Mouse (Mus musculus) thymus, postnatal 14 days (tissue): ENCODE data around the gene Gm20696.

Source experiments
- DNase-seq: peaks from one replicate; pipeline ENCODE4 v3.0.0; 2021

Gm20696 gene

DNA sequence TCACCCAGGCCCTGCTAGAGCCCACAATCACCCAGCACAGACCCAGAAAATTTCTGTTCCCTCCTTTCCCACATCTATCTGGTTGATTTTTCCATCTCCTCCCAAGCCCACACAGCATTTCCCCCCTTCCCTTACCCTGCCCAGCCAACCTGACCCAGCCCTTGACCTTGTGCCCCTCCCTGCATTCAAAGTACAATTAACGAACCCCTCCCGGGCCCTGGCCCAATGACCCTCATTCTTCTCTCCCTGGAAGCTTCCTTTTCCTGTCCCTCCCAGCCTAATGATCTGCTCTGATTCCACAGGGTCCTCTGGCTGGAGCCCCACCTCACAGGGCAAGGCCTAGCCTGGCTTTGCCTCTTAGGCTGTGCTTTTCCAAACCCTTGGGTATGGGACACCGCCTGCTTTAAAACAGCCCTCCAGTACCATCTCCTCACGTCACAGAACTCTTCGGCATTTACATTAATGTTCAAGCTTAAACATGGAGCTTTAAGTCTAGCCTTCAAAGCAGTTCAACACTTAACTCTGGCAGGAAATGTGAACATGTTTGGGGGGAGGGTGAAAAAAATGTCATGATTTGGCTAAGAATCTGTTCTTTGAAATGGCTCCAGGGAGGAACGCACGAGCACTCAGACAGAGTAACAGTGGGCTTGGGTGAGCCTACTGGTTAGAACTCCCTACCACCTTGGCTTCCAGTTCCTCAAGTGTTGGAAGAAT is 287.4 kb downstream of the Gm20696 start:
- no peak for DNase-seq

DNA sequence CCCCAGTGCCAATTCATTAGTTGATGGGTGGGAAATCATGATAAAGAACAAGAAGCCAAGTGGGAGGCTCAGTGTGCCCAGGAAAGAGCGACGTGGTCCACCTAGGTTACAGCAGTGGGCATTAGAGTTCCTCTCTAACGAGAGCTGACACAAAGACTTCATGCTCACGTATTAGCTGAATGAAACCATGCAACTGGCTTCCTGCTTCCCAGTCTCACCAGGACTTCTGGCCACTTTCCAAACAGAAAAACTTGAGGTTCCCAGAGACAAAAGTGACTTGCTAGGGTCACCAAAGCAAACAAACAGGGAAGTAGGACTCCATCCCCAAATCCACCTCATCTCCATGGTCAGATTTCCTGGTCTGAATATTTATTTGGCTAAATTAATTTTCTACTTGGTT is 288.9 kb downstream of the Gm20696 start:
- DNase-seq, result no peak

DNA sequence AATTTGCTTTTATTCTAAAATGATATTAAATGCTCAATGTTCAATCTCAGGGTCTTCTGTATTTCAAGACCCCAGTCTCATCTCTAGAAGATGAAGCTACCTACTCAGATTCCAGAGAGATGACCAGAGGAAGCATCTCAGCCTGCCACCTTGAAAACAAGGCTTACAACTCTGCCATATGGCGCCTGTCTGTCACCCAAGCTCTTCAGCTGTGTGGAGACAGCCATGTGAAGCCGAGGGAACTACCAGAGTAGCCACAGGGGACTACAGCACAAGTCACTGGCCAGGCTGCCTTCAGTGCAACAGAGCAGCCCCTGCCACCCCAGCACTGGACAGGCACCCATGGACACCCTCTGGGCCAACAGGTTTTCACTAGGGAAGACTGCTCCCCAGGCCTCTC is 289.5 kb downstream of the Gm20696 start:
- no peak for DNase-seq

DNA sequence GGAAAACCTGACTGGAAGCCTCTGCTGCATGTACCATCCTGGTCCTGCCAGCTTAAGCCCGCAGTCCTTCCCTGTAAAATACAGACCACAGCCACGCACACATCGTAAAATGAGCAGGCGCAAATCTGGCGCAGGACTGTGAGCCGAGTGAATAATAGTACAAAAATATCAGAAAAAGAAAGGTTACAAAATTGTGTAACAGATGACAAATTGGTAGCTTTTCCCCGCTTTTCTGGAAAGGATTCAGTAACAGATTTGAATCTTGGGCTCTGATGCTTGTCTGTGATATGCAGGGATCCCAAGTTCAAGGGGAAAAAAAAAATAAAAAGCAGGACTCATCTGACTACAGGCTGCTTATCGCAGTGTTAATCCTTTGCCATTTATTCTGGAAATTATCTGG is 289.9 kb downstream of the Gm20696 start:
- DNase-seq, result no peak

DNA sequence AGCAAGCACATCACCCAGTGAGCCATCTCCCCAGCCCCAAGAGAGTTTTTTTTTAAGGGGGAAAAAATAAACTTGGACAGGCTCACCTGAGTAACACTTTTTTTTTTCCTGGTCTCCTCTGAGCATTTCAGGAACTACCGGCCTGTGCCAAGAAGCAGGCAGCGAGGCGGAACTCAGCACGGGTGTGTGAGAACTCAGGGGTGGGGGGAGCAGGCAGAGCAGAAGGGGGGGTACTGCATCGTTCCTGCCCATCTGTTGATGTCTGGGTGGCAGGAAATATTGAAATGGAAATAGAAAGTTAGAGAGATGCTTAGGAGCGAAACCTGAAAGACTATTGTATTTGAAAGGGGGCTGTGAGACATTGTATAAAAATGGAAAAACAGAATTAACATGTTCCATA is 290.7 kb downstream of the Gm20696 start:
- DNase-seq, result peak; percentile 64

DNA sequence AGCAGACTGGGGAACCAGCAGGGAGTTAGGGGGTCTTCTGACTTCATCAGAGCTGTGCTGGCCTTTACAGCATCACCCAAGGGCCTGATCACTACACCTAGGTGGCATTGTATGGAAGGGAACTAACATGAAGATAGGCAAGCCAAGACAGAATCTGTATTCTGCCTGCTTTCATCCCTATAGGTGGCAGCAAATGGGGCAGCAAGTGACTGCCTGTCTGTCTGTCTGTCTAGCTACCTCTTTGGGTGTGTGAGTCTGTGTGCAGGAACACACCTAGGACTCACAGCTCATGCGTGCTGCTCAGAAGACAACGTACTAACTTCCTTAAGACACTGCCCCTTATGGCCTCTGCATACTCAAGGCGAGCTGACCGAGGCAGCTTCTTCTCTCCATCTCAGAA is 291.2 kb downstream of the Gm20696 start:
- DNase-seq, result no peak

DNA sequence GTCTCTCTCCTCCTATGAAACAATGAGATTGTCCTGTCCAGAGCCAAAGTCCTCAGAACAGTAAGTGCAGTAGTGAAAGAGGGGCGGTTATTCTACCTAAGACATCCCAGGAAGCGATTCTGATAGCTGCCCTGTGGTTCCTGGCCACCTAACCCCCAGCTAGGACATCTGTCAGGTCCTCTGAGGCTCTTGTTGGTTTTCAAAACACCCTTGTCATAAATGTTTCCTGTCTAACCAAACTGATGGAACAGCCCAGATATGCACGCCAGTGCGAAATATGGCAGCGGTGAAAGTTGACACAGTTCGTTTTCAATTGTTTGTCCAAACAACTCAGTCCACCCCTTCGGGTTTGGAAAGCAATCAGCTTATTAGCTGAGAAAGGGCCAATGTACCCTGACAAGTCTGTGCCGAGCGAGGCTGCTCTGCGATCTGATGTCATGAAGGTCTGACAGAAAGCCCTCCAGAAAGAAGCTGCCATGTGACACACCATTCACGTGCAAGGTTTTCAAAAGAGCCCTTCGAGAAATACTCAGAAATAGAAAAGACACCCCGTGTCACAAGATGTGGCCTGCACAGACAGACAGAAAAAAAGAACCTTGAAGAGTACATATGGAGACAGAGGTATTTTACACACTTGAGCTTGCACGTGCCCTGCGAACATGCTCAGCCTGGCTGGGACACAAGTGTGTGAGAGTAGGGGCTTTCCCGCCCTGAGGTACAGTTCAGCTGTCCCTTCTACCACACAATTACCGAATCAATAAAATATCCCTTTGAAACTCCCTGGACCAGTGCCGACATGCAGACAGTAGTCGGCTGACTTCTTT is 291.9 kb downstream of the Gm20696 start:
- no peak for DNase-seq

DNA sequence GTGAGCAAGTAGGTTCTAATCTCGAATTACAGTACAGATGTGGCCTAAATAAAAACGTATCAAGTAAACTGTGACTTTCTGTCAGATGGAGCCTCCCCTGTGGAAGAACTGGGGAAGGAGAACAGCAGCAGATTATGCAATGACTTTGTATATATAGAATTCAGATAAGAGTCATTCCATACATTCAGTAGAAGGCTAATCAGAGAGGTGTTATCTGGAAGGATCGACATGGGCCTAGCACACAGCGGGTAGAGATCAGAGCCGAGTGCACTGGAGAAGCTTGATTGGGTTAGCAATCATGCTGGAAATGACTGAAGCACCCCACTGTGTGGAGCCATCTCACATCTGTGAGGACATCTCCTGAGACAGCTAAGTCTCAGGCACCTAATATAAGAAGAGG is 294.2 kb downstream of the Gm20696 start:
- DNase-seq, result no peak

DNA sequence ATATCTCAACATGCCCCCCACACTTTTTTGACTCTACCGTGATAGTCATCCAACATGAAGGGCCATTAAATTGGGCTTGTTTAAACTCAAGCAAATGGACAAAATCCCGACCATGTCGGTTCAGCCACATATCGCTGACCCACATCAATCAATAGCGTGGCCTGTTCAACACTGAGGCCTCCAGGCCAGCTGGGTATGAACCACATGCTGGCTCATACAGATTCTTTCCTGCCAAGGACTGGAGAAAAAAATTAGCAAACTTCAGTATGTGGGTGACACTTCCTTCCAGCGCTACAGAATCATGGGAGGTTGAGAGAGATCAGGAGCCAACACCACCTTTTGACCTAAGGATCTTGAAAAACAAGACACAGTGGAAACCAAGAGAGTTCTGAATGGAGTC is 294.6 kb downstream of the Gm20696 start:
- DNase-seq, result no peak

DNA sequence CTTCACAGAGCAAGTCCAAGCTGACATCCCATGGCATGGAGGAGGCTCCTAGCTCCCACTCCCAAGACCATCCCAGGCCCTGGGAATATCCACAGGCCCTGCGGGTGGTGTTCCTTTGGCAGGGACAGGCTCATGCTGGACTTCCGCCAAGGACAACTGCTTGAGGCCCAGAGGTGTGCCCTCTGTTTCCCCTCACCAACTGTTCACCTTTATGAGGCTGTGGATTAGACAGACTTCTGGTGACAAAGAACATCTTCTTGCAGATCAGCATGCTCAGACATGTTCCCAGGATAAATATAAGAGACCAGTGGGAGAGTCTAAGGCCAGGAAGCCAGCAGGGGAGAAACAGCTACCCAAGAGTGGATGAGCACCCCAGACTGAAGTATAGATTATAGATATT is 296.7 kb downstream of the Gm20696 start:
- no peak for DNase-seq

DNA sequence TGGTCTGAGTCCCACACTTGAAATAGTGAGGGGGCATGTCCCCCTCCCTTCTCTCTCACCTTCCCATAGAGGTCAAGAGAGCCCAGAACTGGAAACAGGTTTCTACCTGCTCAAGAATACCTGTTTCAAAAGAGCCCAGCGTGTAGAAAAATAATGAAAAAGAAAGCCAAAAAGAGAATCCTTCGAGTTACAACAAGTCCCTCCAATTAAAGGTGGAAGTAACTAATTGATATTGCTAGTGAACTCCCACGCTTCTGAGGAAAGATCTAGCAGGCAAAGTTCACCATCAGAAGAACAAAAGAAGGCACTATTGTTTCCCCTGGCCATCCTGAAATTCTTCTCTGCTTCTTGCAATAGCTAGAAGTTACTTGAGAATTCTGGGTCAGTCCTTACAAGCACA is 297.4 kb downstream of the Gm20696 start:
- no peak for DNase-seq

DNA sequence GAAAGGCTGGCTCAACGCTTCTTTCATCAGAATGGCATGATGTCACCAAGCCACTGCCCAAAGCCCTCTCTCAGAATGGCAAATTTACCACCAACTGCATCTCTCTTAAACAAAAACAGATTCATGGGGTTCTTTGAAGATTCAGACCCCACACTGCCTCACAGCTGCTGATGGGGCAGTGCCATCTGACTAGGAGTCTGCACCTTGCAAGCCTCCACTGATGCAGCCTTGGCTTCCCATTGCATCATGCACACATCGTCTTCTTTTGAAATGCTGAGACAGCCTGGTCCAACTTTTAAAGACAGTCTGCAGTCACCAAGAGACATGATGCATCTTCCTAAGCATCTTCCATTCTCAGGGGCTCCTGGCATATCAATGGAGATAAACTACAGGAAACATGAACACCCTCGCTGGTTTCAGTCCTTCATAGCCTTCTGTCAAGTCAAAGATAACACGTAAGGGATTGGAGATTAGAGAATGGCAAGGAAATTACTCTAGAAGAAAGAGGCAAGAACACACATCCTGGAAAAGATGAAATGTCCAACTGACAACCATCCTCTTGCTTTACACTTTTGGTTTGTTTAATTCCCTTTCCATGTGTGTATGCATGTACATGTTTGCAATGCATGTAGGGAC is 298.4 kb downstream of the Gm20696 start:
- peak; percentile 49 for DNase-seq

DNA sequence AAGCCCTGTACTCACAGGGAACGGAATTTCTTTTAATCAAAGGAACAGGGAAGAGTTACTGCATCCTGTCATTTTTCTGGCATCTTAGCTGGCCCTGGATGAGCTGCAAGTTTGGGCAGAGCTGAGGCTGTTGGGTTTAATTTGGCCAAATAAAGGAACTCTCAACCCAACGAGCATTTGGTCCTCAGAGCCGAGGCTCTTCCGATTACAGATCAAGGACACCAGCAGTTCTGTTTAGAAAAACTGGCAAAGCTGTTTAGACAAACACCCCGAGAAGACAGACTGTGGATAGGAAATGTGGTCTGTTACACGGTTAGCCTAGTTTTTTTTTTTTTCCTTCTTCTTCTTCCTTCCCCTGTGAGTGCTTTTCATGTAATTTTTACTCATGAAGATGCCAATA is 302.1 kb downstream of the Gm20696 start:
- no peak for DNase-seq

DNA sequence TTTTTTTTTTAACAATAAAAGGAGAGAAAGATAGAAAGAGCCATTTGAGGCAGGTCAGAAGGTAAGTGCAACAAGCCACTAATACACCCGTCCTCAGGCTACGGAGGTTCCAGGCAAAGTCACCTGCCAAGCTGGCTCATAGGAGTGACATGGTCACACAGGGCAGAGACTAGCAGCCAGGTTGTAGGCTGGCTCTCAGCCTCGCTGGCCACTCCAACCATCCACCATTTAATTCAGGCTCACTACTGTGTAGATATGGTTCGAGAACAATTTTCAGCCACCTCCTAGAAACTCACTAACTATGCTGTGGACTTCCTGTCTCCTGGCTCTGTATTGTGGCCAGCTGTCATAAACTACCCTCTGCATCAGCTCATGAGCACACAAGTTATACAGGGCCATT is 306.0 kb downstream of the Gm20696 start:
- no peak for DNase-seq

DNA sequence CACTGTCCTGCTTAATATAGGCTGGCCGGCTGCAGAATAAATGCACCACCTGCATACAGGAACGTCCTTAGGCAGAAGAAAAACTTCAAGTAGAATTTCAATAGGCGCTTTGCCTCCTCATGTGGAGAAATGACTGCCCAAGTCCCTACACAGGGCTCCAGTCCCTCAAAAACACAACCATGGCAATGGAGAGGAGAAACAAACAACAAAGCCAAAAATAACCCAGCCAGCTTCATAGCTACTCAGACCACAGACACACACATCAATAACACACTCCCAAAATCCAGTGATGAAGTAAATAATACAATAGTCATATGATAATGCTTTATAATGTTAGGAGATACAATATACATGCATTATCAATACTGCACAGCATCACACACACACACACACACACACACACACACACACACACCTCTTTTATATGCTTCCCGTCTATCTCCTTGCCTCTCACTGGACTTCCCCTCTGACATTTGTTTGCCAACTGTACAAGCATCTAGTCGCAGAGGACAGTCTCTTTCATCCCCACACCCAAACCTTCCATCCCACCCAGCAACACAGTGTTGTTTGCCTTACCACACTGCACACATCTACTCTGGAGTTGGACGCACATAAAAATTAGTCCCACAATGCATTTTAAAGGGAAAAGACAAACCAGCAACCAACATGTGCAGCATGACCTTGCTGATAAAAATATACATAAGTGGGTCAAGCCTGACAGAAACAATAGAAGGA is 306.7 kb downstream of the Gm20696 start:
- no peak for DNase-seq

DNA sequence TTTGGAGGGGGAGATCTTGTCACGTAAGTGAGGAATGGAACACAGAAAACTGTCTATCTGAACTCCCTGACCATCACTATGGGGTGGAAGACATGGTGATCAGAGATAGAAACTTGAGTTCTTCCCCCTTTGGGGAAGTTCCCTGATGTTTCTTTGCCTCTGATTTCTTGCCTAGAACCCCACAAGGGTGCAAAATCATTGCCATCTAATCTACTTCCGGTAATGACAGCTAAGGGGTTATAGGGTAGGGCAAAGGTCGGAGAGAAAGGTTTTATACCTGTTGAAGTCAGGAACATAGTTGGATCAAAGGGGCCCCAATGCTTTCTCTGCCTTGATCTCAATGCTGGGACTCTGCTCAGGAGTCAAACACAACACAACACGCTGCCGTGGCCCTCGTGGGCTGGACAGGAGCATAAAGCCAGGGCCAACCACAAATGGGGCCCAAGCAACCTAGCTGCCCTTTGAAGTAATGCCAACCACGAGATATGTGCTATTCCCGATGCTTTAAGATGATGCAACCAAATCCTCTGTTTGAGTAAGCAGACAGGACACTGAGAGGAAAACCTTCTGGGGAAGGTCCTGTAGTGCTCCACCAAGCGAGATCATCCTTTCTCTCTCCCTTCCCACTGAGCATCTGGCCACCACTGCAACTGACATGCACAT is 307.4 kb downstream of the Gm20696 start:
- DNase-seq, result no peak

DNA sequence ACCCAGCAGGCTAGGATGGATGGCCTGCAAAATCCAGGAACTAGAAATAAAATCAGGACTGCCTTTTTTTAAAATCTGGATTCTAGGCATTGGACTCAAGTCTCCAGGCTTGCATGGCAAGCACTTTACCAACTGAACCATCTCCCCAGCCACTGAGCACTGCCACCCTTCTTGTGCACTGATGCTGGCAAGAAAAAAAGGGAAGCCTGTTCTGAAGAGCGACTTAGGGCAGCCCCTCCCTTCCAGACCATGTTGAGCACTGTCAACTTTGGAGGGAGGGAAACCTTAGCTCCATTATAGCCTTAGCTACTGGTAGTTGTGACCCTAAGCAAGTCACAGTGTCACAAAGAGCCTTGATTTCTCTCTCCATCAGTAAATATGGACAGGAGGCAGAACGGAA is 308.7 kb downstream of the Gm20696 start:
- no peak for DNase-seq

DNA sequence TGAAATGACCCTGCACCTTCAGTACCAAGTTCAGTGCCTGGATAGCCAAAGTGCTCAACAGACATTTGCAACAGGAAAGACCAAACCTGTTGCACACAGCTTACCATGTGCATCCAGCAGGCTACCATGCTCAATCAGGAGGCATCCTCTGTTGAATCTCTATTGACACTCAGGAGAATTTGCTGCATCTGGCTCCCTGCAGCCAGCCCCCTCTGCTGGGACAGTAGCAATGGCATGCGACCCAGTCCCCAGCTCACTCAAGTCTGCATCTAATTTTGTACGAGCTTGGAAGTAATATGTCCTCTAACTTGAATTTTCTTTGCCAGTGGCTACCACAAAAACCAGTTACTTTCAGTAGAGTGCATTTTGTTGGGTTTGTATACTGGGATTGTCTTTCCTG is 312.3 kb downstream of the Gm20696 start:
- DNase-seq, result no peak

DNA sequence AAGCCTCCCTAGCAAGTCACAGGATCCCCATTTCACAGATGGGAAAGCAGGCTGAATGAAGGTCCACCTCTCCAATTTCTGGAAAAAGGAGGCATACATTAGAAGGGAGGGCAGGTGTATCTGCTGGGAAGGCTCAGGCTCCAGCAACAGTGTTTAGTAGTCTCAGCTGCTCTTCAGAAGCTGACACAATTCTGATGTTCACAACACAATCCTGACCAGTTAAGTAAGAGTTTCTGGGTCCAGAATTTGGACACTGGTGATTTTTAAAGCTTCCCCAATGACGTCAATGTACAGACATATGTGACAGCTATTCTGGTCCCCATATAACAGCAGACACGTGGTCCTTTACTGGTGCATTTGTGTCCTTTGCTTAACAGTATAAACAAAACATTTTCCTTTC is 313.2 kb downstream of the Gm20696 start:
- no peak for DNase-seq

DNA sequence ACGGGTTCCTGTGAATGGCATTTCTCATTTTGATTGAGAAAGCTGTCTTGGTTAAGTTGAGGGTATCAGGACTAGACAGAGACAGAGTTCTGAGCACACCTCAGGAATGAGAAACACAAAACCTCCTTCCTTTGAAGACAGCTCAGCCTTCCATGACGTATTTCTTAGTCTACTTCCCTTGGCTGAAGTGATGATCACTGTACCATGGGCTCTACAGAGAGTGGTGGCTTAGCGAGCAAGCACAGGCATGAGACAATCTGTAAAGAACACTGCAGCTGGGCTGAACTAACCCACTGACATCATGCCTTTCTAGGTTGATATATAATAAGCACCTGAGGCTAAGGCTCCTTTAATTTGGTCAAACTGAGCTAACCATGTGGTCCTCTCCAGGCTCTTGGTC is 316.0 kb downstream of the Gm20696 start:
- DNase-seq, result no peak

DNA sequence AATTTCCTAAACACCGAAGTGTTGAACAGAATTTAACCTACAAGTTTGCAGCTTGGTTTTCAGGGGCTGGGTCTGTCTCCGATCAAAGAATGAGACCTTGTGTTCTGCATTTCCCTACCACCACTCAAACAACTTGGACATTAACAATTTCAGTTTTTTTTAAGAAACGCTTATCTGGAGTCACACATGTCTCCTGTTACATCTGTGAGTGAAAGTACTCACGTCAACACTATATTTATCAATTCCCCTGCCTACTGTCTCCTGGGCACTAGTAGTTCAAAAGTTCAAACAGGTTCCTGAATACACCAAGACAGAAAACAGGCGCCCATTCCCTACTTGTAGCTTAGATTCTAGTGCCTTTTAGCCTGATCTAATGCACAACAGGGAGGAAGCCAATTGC is 316.4 kb downstream of the Gm20696 start:
- no peak for DNase-seq

DNA sequence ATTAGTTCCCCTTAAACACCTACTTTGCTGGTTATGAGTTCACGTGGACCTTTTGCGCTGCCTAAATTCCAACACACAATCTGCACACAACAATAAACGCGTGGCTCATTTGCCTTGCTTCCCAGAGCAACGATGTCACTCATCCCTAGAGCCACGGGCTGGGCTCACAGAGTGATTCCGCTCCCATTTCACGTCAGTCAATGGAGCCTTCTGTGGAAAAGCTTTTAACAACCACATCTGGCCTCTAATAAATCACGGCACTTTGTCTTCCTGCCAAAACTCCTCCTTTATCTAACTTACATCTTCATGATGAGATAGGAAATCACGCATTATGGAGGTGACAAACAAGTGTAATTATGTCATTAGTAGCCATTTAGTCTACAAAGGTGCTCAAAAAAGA is 318.8 kb downstream of the Gm20696 start:
- DNase-seq, result no peak

DNA sequence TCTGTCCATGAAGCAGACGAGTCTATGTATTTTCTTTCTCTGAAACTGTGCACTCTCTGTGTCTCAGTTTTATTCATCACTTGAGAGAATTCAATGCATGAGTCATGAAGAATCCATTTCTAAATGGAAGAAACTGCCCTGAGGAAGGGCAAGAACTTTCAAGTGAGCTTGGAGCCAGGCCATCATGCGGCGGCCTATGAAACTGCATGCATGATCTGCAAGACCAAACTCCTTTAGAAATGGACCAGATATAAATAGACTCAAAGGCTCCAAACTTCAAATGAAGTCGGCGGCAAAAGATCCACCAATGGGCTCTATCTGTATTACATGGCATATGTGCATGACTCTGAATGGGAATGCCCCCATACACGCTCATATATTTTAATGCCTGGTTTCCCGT is 321.6 kb downstream of the Gm20696 start:
- DNase-seq, result no peak
